Mouse (Mus musculus) splenic B cell, adult 2 months (primary cell): ENCODE measurements around the gene Ldlrad3.
A peak's percentile ranks its signal among the peaks of the same experiment; 100 is the strongest.

Experiments used
- DNase-seq: peaks from one replicate; pipeline ENCODE4 v3.0.0-alpha.2; 2011; ENCODE audit warnings: low read depth, low spot score
- H3K27me3 ChIP-seq: 2 replicates; pipeline ENCODE4 v1.6.1; 2012; ENCODE audit warnings: mild to moderate bottlenecking, low read length, moderate library complexity, mixed read lengths; ENCODE audit not compliant: control insufficient read depth, poor library complexity, insufficient read depth, severe bottlenecking
- H3K36me3 ChIP-seq: 2 replicates; pipeline ENCODE4 v1.6.1; 2012; ENCODE audit warnings: mild to moderate bottlenecking, low read length, moderate library complexity, mixed read lengths; ENCODE audit not compliant: control insufficient read depth, poor library complexity, insufficient read depth, severe bottlenecking

The Ldlrad3 gene

GRCm38 (mm10) chr2:101992574-101993310, 193.4 kb downstream of the Ldlrad3 start:
- DNase-seq, result peak; percentile 69
- Histone ChIP-seq H3K27me3 (no peaks in the 10 kb centered on the region), H3K36me3 (no peaks in the 10 kb centered on the region)

GRCm38 (mm10) chr2:101991726-101992125, 194.5 kb downstream of the Ldlrad3 start:
- DNase-seq, result peak; percentile 19
- Histone ChIP-seq H3K27me3 (no peaks in the 10 kb centered on the region), H3K36me3 (no peaks in the 10 kb centered on the region)

GRCm38 (mm10) chr2:101986344-101987087, 199.7 kb downstream of the Ldlrad3 start:
- DNase-seq, result no peak

GRCm38 (mm10) chr2:101983853-101984543, 202.2 kb downstream of the Ldlrad3 start:
- H3K27me3 ChIP-seq, result no peaks in the 10 kb centered on the region
- no peak for DNase-seq
- no peaks in the 10 kb centered on the region for H3K36me3 ChIP-seq

More at GRCm38 (mm10) chr2:101986344-101987087, 199.7 kb downstream of the Ldlrad3 start:
- H3K36me3 ChIP-seq, result no peaks in the 10 kb centered on the region
- H3K27me3 ChIP-seq, result no peaks in the 10 kb centered on the region

GRCm38 (mm10) chr2:101983082-101983852, 202.9 kb downstream of the Ldlrad3 start:
- H3K27me3 ChIP-seq, result no peaks in the 10 kb centered on the region
- no peak for DNase-seq
- H3K36me3 ChIP-seq, result no peaks in the 10 kb centered on the region

- H3K27me3 ChIP-seq, result no peaks in the 10 kb centered on the region
- no peak for DNase-seq
- H3K36me3 ChIP-seq, result no peaks in the 10 kb centered on the region
Observed at GRCm38 (mm10) chr2:101981964-101982498, 204.2 kb downstream of the Ldlrad3 start.

GRCm38 (mm10) chr2:101981211-101981610, 205.0 kb downstream of the Ldlrad3 start:
- Histone ChIP-seq H3K27me3 (no peaks in the 10 kb centered on the region), H3K36me3 (no peaks in the 10 kb centered on the region)
- no peak for DNase-seq

GRCm38 (mm10) chr2:101980456-101980947, 205.7 kb downstream of the Ldlrad3 start:
- H3K27me3 ChIP-seq, result no peaks in the 10 kb centered on the region
- DNase-seq, result no peak
- no peaks in the 10 kb centered on the region for H3K36me3 ChIP-seq

GRCm38 (mm10) chr2:101978534-101979525, 207.4 kb downstream of the Ldlrad3 start:
- no peaks in the 10 kb centered on the region for H3K36me3 ChIP-seq
- no peak for DNase-seq
- H3K27me3 ChIP-seq, result no peaks in the 10 kb centered on the region

- Histone ChIP-seq H3K36me3 (no peaks in the 10 kb centered on the region), H3K27me3 (no peaks in the 10 kb centered on the region)
- DNase-seq, result no peak
Observed at GRCm38 (mm10) chr2:101976399-101977064, 209.7 kb downstream of the Ldlrad3 start.

- Histone ChIP-seq H3K36me3 (no peaks in the 10 kb centered on the region), H3K27me3 (no peaks in the 10 kb centered on the region)
- DNase-seq, result no peak
Observed at GRCm38 (mm10) chr2:101973810-101974209, 212.4 kb downstream of the Ldlrad3 start.

GRCm38 (mm10) chr2:101967601-101968000, 218.6 kb downstream of the Ldlrad3 start:
- Histone ChIP-seq H3K27me3 (no peaks in the 10 kb centered on the region), H3K36me3 (no peaks in the 10 kb centered on the region)
- no peak for DNase-seq

GRCm38 (mm10) chr2:101967152-101967551, 219.0 kb downstream of the Ldlrad3 start:
- DNase-seq, result no peak
- Histone ChIP-seq H3K36me3 (no peaks in the 10 kb centered on the region), H3K27me3 (no peaks in the 10 kb centered on the region)
